Mouse (Mus musculus) myocyte (in vitro differentiated cells): Measurements from ENCODE around the gene Npm1. TPM values are rescaled to one million over a fixed set of nuclear protein-coding genes. Genes with fewer than 3 reads are reported as not detected.

Experiments
- H3K27me3 ChIP-seq: one replicate; pipeline ENCODE4 v1.6.1; 2011; ENCODE audit not compliant: control insufficient read depth, insufficient read depth, insufficient read length
- H3K36me3 ChIP-seq: one replicate; pipeline ENCODE4 v1.6.1; 2011; ENCODE audit not compliant: control insufficient read depth, insufficient read depth
- H3K4me2 ChIP-seq: one replicate; pipeline ENCODE4 v1.6.1; 2011; ENCODE audit warnings: low read depth, control low read depth
- H3K4me3 ChIP-seq: one replicate; pipeline ENCODE4 v1.5.1; 2011; ENCODE audit warnings: mild to moderate bottlenecking, control low read depth, moderate library complexity
- H3K79me2 ChIP-seq: one replicate; pipeline ENCODE4 v1.6.1; 2011; ENCODE audit not compliant: control insufficient read depth, insufficient read depth
- H3ac ChIP-seq: one replicate; pipeline ENCODE4 v1.6.1; 2011; ENCODE audit not compliant: control insufficient read depth, insufficient read length
- CEBPB ChIP-seq: IDR thresholded peaks from 2 replicates; pipeline ENCODE4 v1.6.1; 2011; ENCODE audit warnings: mild to moderate bottlenecking, moderate library complexity; ENCODE audit not compliant: poor library complexity, insufficient read depth, severe bottlenecking
- E2F4 ChIP-seq: IDR thresholded peaks from one replicate; pipeline ENCODE4 v1.6.1; 2011; ENCODE audit warnings: mild to moderate bottlenecking, control low read depth, moderate library complexity; ENCODE audit not compliant: insufficient read depth
- MAX ChIP-seq: IDR thresholded peaks from one replicate; pipeline ENCODE4 v1.6.1; 2011; ENCODE audit warnings: low read depth, mild to moderate bottlenecking, control low read depth
- MYOD1 ChIP-seq, 3 experiments: IDR thresholded peaks; one replicate each; pipeline ENCODE4 v1.6.1; 2011; ENCODE audit warnings: control low read depth in 2 of 3, low read depth in 2 of 3, mild to moderate bottlenecking in 2 of 3, moderate library complexity in 1 of 3; ENCODE audit not compliant: insufficient read length in 2 of 3, control insufficient read depth in 1 of 3
- MYOG ChIP-seq, 3 experiments: IDR thresholded peaks; one replicate each; pipeline ENCODE4 v1.6.1; 2011; ENCODE audit warnings: control low read depth in 2 of 3, low read depth in 2 of 3, mild to moderate bottlenecking in 2 of 3; ENCODE audit not compliant: insufficient read length in 2 of 3, control insufficient read depth in 1 of 3, insufficient read depth in 1 of 3
- POLR2A ChIP-seq: IDR thresholded peaks from one replicate; pipeline ENCODE4 v1.6.1; 2011; ENCODE audit warnings: low read depth, mild to moderate bottlenecking, control low read depth, moderate library complexity; ENCODE audit not compliant: insufficient read length
- POLR2AphosphoS2 ChIP-seq: IDR thresholded peaks from one replicate; pipeline ENCODE4 v1.6.1; 2011; ENCODE audit warnings: low read depth, control low read depth; ENCODE audit not compliant: insufficient read length
- REST ChIP-seq: IDR thresholded peaks from one replicate; pipeline ENCODE4 v1.6.1; 2011; ENCODE audit warnings: mild to moderate bottlenecking, control low read depth, moderate library complexity; ENCODE audit not compliant: insufficient read depth, insufficient read length
- SRF ChIP-seq: IDR thresholded peaks from one replicate; pipeline ENCODE4 v1.6.1; 2011; ENCODE audit warnings: low read depth; ENCODE audit not compliant: control insufficient read depth, insufficient read length
- TCF12 ChIP-seq: IDR thresholded peaks from one replicate; pipeline ENCODE4 v1.6.1; 2011; ENCODE audit warnings: mild to moderate bottlenecking, control low read depth; ENCODE audit not compliant: poor library complexity, insufficient read depth, severe bottlenecking
- TCF3 ChIP-seq: IDR thresholded peaks from one replicate; pipeline ENCODE4 v1.6.1; 2011; ENCODE audit warnings: low read depth, control low read depth; ENCODE audit not compliant: insufficient read length
- USF1 ChIP-seq: IDR thresholded peaks from one replicate; pipeline ENCODE4 v1.6.1; 2011; ENCODE audit warnings: low read depth, mild to moderate bottlenecking, control low read depth, moderate library complexity
- polyA plus RNA-seq: library from polyadenylated mRNA; unstranded; fragments of >200 nt; fragmentation: generic; extraction: Trizol; gene quantifications from one replicate; pipeline ENCODE4 v1.2.1, GENCODE M21; 2012; ENCODE audit warnings: missing spikeins

The Npm1 gene
- polyA plus RNA-seq, 1 experiment = 244 TPM

GRCm38 (mm10) chr11:33162211-33162997 is 602 bp downstream of the Npm1 start:
- Histone ChIP-seq H3K4me3 (peak overlapping the region; percentile 99), H3K27me3 (peaks cover 1% of the 10 kb centered on the region), H3K79me2 (peaks cover 54% of the 10 kb centered on the region), H3K4me2 (peak overlapping the region; percentile 67), H3K36me3 (peaks cover 44% of the 10 kb centered on the region), H3ac (peak overlapping the region; percentile 56)
- TF ChIP-seq TCF3 (no peak), POLR2AphosphoS2 (peak; percentile 51), SRF (no peak), CEBPB (no peak), USF1 (peak; percentile 86), MAX (peak; percentile 94), MYOG (IDR thresholded peaks at IDR 0.05; ENCODE audit: control insufficient read depth in 1 of 3, insufficient read depth in 1 of 3, insufficient read length in 2 of 3, low read depth in 2 of 3) (no peak), POLR2A (no peak)

- Histone ChIP-seq H3K4me3 (peak overlapping the region; percentile 99), H3K79me2 (peaks cover 60% of the 10 kb centered on the region)
- no peak for TF ChIP-seq REST
- TF ChIP-seq MYOD1 (IDR thresholded peaks at IDR 0.05; ENCODE audit: control insufficient read depth in 1 of 3, insufficient read length in 2 of 3, low read depth in 2 of 3) = no peak
- TF ChIP-seq TCF12 = no peak
- TF ChIP-seq E2F4 = no peak
- TF ChIP-seq POLR2AphosphoS2 = no peak
- TF ChIP-seq SRF = no peak
- TF ChIP-seq CEBPB = no peak
- no peak for TF ChIP-seq TCF3
- no peak for TF ChIP-seq POLR2A
- TF ChIP-seq MYOG (IDR thresholded peaks at IDR 0.05; ENCODE audit: control insufficient read depth in 1 of 3, insufficient read depth in 1 of 3, insufficient read length in 2 of 3, low read depth in 2 of 3) = no peak
- no peak for TF ChIP-seq USF1
- TF ChIP-seq MAX = no peak
These were observed 3.3 kb downstream of the Npm1 start for GRCm38 (mm10) chr11:33159741-33160140.

DNA sequence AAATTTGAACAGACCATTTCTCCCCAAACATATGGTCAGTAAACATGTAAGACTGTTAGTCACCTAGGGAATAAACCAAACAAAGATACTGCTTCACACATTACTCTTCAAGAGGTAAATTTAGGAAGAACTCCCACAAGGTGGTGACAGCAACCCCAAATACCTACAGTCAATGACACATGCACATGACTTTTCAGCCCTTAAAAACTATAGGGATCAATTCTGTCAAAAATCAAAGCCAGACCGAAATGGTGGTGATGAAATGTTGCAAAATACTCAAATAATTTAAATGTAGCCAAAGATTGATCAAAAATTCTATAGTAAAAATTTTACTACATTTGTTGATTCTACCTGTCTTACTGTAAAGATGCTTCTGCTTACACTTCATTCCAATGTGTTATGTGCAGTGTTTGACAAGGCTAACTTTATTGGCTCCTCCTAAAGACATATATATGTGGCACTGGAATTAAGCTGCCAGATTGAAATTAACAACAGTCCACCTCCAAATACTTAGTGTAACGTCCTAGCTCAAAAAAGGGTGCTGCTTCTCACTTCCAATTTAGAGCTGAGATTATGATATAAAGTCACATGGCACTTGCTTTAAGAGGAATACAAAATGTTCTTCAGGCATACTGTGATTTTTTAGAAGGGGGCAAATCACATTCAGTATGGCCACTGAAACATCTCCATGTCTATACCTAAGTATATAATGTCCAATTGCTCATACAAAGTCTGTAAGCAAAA is 5.4 kb downstream of the Npm1 start:
- Histone ChIP-seq H3K27me3 (no peaks in the 10 kb centered on the region), H3K79me2 (peaks cover 57% of the 10 kb centered on the region), H3K4me2 (no peak overlapping the region), H3ac (no peak overlapping the region), H3K4me3 (no peak overlapping the region), H3K36me3 (peaks cover 92% of the 10 kb centered on the region)
- TF ChIP-seq SRF (no peak), E2F4 (no peak), MYOG (IDR thresholded peaks at IDR 0.05; ENCODE audit: control insufficient read depth in 1 of 3, insufficient read depth in 1 of 3, insufficient read length in 2 of 3, low read depth in 2 of 3) (no peak), POLR2A (no peak), CEBPB (no peak), USF1 (no peak), TCF3 (no peak), MAX (no peak), POLR2AphosphoS2 (no peak), TCF12 (no peak), MYOD1 (IDR thresholded peaks at IDR 0.05; ENCODE audit: control insufficient read depth in 1 of 3, insufficient read length in 2 of 3, low read depth in 2 of 3) (no peak), REST (no peak)

More at GRCm38 (mm10) chr11:33159741-33160140, 3.3 kb downstream of the Npm1 start:
- Histone ChIP-seq H3K27me3 (no peaks in the 10 kb centered on the region), H3K4me2 (no peak overlapping the region), H3K36me3 (peaks cover 71% of the 10 kb centered on the region), H3ac (no peak overlapping the region)

DNA sequence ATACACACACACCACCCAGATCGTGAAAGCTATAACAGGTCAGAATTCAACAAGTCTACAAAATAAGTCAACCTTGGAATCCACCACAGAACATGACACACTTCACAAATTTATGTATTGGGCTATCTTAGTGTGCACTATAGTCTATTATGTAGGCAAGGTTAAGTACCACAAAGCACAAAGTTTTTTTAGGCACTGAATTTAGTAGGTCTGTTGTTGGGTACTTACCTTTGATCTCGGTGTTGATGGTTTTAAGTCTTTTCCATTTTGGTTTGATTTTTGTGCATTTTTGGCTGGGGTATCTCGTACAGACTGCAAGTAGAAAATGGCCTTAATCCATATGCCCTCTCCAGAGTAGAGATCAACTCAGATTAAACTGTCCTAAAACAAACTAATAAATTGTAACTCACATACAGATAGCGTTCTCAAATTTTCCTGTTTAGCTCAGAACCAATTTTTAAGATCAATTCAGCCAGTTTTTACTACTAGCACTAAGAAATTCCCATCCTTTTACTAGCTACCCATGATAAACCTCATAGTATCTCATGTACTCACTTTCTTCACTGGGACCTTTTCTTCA is 6.5 kb downstream of the Npm1 start:
- H3K79me2 ChIP-seq = peaks cover 46% of the 10 kb centered on the region
- H3ac ChIP-seq = no peak overlapping the region
- H3K36me3 ChIP-seq = peaks cover 99% of the 10 kb centered on the region
- TF ChIP-seq TCF12 (no peak), POLR2AphosphoS2 (no peak), MYOD1 (IDR thresholded peaks at IDR 0.05; ENCODE audit: control insufficient read depth in 1 of 3, insufficient read length in 2 of 3, low read depth in 2 of 3) (no peak), MAX (no peak), USF1 (no peak), POLR2A (no peak), MYOG (IDR thresholded peaks at IDR 0.05; ENCODE audit: control insufficient read depth in 1 of 3, insufficient read depth in 1 of 3, insufficient read length in 2 of 3, low read depth in 2 of 3) (no peak), E2F4 (no peak), SRF (no peak), TCF3 (no peak), REST (no peak), CEBPB (no peak)
- no peak overlapping the region for H3K4me3 ChIP-seq
- H3K4me2 ChIP-seq = no peak overlapping the region
- no peaks in the 10 kb centered on the region for H3K27me3 ChIP-seq
